Mouse (Mus musculus): ENCODE results near the gene Erc2.
"Not testable (repeated sequence)": the region's sequence is repeated elsewhere in the genome, so short reads cannot be mapped to it uniquely, and the experiment has no call there.

Gene Erc2

GRCm38 (mm10) chr14:27622176-27622922, at the start of gene Erc2:
Erc2 (plus strand) TSS chr14:27622428.
- peak; percentile 92 for DNase-seq (ENCODE audit: low spot score in 2 of 2)

GRCm38 (mm10) chr14:27578443-27578842, 43.8 kb upstream of the Erc2 start:
- no peak for DNase-seq (ENCODE audit: low spot score in 2 of 2)

- DNase-seq (ENCODE audit: low spot score in 2 of 2) = not testable (repeated sequence)
These were observed 32.6 kb upstream of the Erc2 start for GRCm38 (mm10) chr14:27589616-27590015.

- DNase-seq (ENCODE audit: low spot score in 2 of 2) = no peak
These were observed 30.1 kb upstream of the Erc2 start for GRCm38 (mm10) chr14:27592163-27592562.

- peak; percentile 36 to 57 for DNase-seq (ENCODE audit: low spot score in 2 of 2)
These were observed 26.0 kb upstream of the Erc2 start for GRCm38 (mm10) chr14:27596265-27596664.

- DNase-seq (ENCODE audit: low spot score in 2 of 2) = no peak
These were observed 20.1 kb upstream of the Erc2 start for GRCm38 (mm10) chr14:27602136-27602535.

GRCm38 (mm10) chr14:27607419-27607818, 14.8 kb upstream of the Erc2 start:
- DNase-seq (ENCODE audit: low spot score in 2 of 2) = no peak

GRCm38 (mm10) chr14:27613766-27614165, 8.5 kb upstream of the Erc2 start:
- peak; percentile 58 to 71 for DNase-seq (ENCODE audit: low spot score in 2 of 2)

GRCm38 (mm10) chr14:27617286-27617685, 4.9 kb upstream of the Erc2 start:
- no peak for DNase-seq (ENCODE audit: low spot score in 2 of 2)

- DNase-seq (ENCODE audit: low spot score in 2 of 2) = no peak
These were observed 652 bp upstream of the Erc2 start for GRCm38 (mm10) chr14:27621576-27621975.

GRCm38 (mm10) chr14:27622923-27623219, 643 bp downstream of the Erc2 start:
- DNase-seq (ENCODE audit: low spot score in 2 of 2) = peak in 1 of 2 experiments; percentile 39

- DNase-seq (ENCODE audit: low spot score in 2 of 2) = peak; percentile 86 to 93
These were observed 1.1 kb downstream of the Erc2 start for GRCm38 (mm10) chr14:27623368-27623767.

GRCm38 (mm10) chr14:27628701-27629100, 6.5 kb downstream of the Erc2 start:
- no peak for DNase-seq (ENCODE audit: low spot score in 2 of 2)

- DNase-seq (ENCODE audit: low spot score in 2 of 2) = no peak
These were observed 7.3 kb downstream of the Erc2 start for GRCm38 (mm10) chr14:27629369-27630012.

- DNase-seq (ENCODE audit: low spot score in 2 of 2) = no peak
These were observed 8.9 kb downstream of the Erc2 start for GRCm38 (mm10) chr14:27630973-27631640.

- no peak for DNase-seq (ENCODE audit: low spot score in 2 of 2)
These were observed 12.5 kb downstream of the Erc2 start for GRCm38 (mm10) chr14:27634761-27635160.

- DNase-seq (ENCODE audit: low spot score in 2 of 2) = no peak
These were observed 14.3 kb downstream of the Erc2 start for GRCm38 (mm10) chr14:27636556-27636955.

- no peak for DNase-seq (ENCODE audit: low spot score in 2 of 2)
These were observed 19.2 kb downstream of the Erc2 start for GRCm38 (mm10) chr14:27641382-27641781.

- DNase-seq (ENCODE audit: low spot score in 2 of 2) = no peak
These were observed 20.8 kb downstream of the Erc2 start for GRCm38 (mm10) chr14:27642981-27643380.

- DNase-seq (ENCODE audit: low spot score in 2 of 2) = no peak
These were observed 32.4 kb downstream of the Erc2 start for GRCm38 (mm10) chr14:27654670-27655069.

GRCm38 (mm10) chr14:27658616-27659015, 36.4 kb downstream of the Erc2 start:
- no peak for DNase-seq (ENCODE audit: low spot score in 2 of 2)

GRCm38 (mm10) chr14:27661466-27661865, 39.2 kb downstream of the Erc2 start:
- peak; percentile 48 to 55 for DNase-seq (ENCODE audit: low spot score in 2 of 2)

- DNase-seq (ENCODE audit: low spot score in 2 of 2) = peak; percentile 42 to 64
These were observed 40.0 kb downstream of the Erc2 start for GRCm38 (mm10) chr14:27662251-27662650.
